Mouse (Mus musculus) intestine, embryonic 16.5 days (tissue): ENCODE results near the gene Cox8b. TPM values are rescaled to one million over a fixed set of nuclear protein-coding genes. Genes with fewer than 3 reads are reported as not detected.

Experiments
- polyA plus RNA-seq: library from polyadenylated mRNA; unstranded; fragments of >200 nt; fragmentation: Nextera tagmentation; extraction: Ambion mirVana; gene quantifications from 2 replicates; pipeline ENCODE4 v1.2.1, GENCODE M21; 2015

Cox8b gene
- polyA plus RNA-seq, 1 experiment from 2014 or later: 0.45 TPM

Other genes starting within 250 kb of the Cox8b start
- not detected in 2 replicates for gene Olfr539, start 240.5 kb downstream of the Cox8b start, polyA plus RNA-seq
- not detected in 2 replicates for gene Olfr45, start 218.5 kb downstream of the Cox8b start, polyA plus RNA-seq
- not detected in 2 replicates for gene Olfr541, start 203.2 kb downstream of the Cox8b start, polyA plus RNA-seq
- gene Cyp2e1, start 136.7 kb downstream of the Cox8b start, polyA plus RNA-seq: not detected in 2 replicates
- gene Syce1, start 112.6 kb downstream of the Cox8b start, polyA plus RNA-seq: 0.18 and 0.38 TPM in 2 replicates
- 0.95 and 1.1 TPM in 2 replicates for gene Zfp941, start 78.3 kb downstream of the Cox8b start, polyA plus RNA-seq
- 6.1 and 7.5 TPM in 2 replicates for gene Urah, start 65.4 kb downstream of the Cox8b start, polyA plus RNA-seq
- not detected in 2 replicates for gene Scgb1c1, start 54.9 kb downstream of the Cox8b start, polyA plus RNA-seq
- gene Odf3, start 52.6 kb downstream of the Cox8b start, polyA plus RNA-seq: not detected in 2 replicates
- not detected in 2 replicates for gene Gm45785, start 44.1 kb downstream of the Cox8b start, polyA plus RNA-seq
- gene Ric8a, start 43.5 kb downstream of the Cox8b start, polyA plus RNA-seq: 68.3 and 70.1 TPM in 2 replicates
- 33.1 and 35.1 TPM in 2 replicates for gene Bet1l, start 42.9 kb downstream of the Cox8b start, polyA plus RNA-seq
- gene Psmd13, start 18.5 kb downstream of the Cox8b start, polyA plus RNA-seq: 182 and 197 TPM in 2 replicates
- 38.6 and 39.2 TPM in 2 replicates for gene Sirt3, start 18.1 kb downstream of the Cox8b start, polyA plus RNA-seq
- 71.1 and 80.5 TPM in 2 replicates for gene Nlrp6, start 20.5 kb upstream of the Cox8b start, polyA plus RNA-seq
- 23.4 and 23.6 TPM in 2 replicates for gene Pgghg, start 40.9 kb upstream of the Cox8b start, polyA plus RNA-seq
- gene Ifitm5, start 49.8 kb upstream of the Cox8b start, polyA plus RNA-seq: 2.0 and 2.4 TPM in 2 replicates
- gene Gm45717, start 55.5 kb upstream of the Cox8b start, polyA plus RNA-seq: 1.0 TPM in 1 of 2 replicates, not detected in the other
- gene Ifitm2, start 55.5 kb upstream of the Cox8b start, polyA plus RNA-seq: 1,203 and 1,252 TPM in 2 replicates
- gene Ifitm1, start 66.8 kb upstream of the Cox8b start, polyA plus RNA-seq: 117 and 123 TPM in 2 replicates
- gene Ifitm3, start 110.3 kb upstream of the Cox8b start, polyA plus RNA-seq: 255 and 269 TPM in 2 replicates
- 1.9 and 2.0 TPM in 2 replicates for gene Ifitm6, start 117.5 kb upstream of the Cox8b start, polyA plus RNA-seq
- gene Gm17387, start 128.7 kb upstream of the Cox8b start, polyA plus RNA-seq: not detected in 2 replicates
- gene B4galnt4, start 160.7 kb upstream of the Cox8b start, polyA plus RNA-seq: 7.2 and 7.3 TPM in 2 replicates
- gene Pkp3, start 177.8 kb upstream of the Cox8b start, polyA plus RNA-seq: 31.3 and 32.4 TPM in 2 replicates
- gene Sigirr, start 200.1 kb upstream of the Cox8b start, polyA plus RNA-seq: 29.4 and 32.8 TPM in 2 replicates
- gene Ano9, start 217.4 kb upstream of the Cox8b start, polyA plus RNA-seq: 43.6 and 50.1 TPM in 2 replicates
- gene Ptdss2, start 221.9 kb upstream of the Cox8b start, polyA plus RNA-seq: 59.0 and 60.3 TPM in 2 replicates